Mouse (Mus musculus) MEL (cell line): ENCODE results near the gene Tyms. TPM values are rescaled to one million over a fixed set of nuclear protein-coding genes. Genes with fewer than 3 reads are reported as not detected.

Experiments used
- DNase-seq: peaks from one replicate; pipeline ENCODE4 v3.0.0; 2011; ENCODE audit warnings: low read depth, low spot score
- H3K27ac ChIP-seq: 2 replicates; pipeline ENCODE4 v1.5.1; 2012; ENCODE audit warnings: low read depth, mild to moderate bottlenecking, control low read depth, low read length, moderate library complexity; ENCODE audit not compliant: control insufficient read depth
- H3K27me3 ChIP-seq, 2 experiments: fragments of 150-350 bp in 1 of 2; sonication (generic) in 1 of 2; 2 replicates each; pipeline ENCODE4 v1.6.1; 2012; ENCODE audit warnings: low read length in 2 of 2, mild to moderate bottlenecking in 2 of 2, improper control_type of control experiment in 1 of 2, moderate library complexity in 1 of 2; ENCODE audit not compliant: insufficient read depth in 2 of 2, control insufficient read depth in 1 of 2
- H3K36me3 ChIP-seq, 2 experiments: 2 replicates each; pipeline ENCODE4 v1.6.1; 2012 to 2014; ENCODE audit warnings: low read length in 2 of 2, improper control_type of control experiment in 1 of 2, inconsistent platforms in 1 of 2, mild to moderate bottlenecking in 1 of 2; ENCODE audit not compliant: insufficient read depth in 2 of 2, control insufficient read depth in 1 of 2
- H3K4me1 ChIP-seq, 2 experiments: fragments of 150-350 bp in 1 of 2; sonication (generic) in 1 of 2; 2 replicates each; pipeline ENCODE4 v1.6.1; 2012; ENCODE audit warnings: low read length in 2 of 2, improper control_type of control experiment in 1 of 2, mild to moderate bottlenecking in 1 of 2; ENCODE audit not compliant: insufficient read depth in 2 of 2, control insufficient read depth in 1 of 2
- H3K4me3 ChIP-seq, 2 experiments: fragments of 150-350 bp in 1 of 2; sonication (generic) in 1 of 2; 2 replicates each; pipeline ENCODE4 v1.5.1; 2012; ENCODE audit warnings: low read depth in 2 of 2, low read length in 2 of 2, mild to moderate bottlenecking in 2 of 2, moderate library complexity in 2 of 2, control low read depth in 1 of 2, improper control_type of control experiment in 1 of 2; ENCODE audit not compliant: control insufficient read depth in 1 of 2, insufficient read depth in 1 of 2
- H3K79me2 ChIP-seq: 2 replicates; pipeline ENCODE4 v1.6.1; 2012; ENCODE audit warnings: mild to moderate bottlenecking, low read length, moderate library complexity; ENCODE audit not compliant: control insufficient read depth, poor library complexity, insufficient read depth
- H3K9ac ChIP-seq: 2 replicates; pipeline ENCODE4 v1.6.1; 2012; ENCODE audit warnings: low read depth, mild to moderate bottlenecking, control low read depth, low read length, moderate library complexity; ENCODE audit not compliant: control insufficient read depth, poor library complexity, severe bottlenecking
- H3K9me3 ChIP-seq: fragments of 150-350 bp; sonication (generic); replicated peaks from 2 replicates; pipeline ENCODE4 v1.6.1; 2012; ENCODE audit warnings: mild to moderate bottlenecking, low read length, improper control_type of control experiment, moderate library complexity; ENCODE audit not compliant: insufficient read depth
- CHD2 ChIP-seq: IDR thresholded peaks from 2 replicates; pipeline ENCODE4 v1.6.1; 2011; ENCODE audit warnings: low read length, improper control_type of control experiment
- CTCF ChIP-seq, 3 experiments: IDR thresholded peaks in 2 of 3; conservative IDR thresholded peaks in 1 of 3; 2 replicates each; pipeline ENCODE4 v1.5.1; 2011 to 2012; ENCODE audit warnings: low read length in 3 of 3, low read depth in 2 of 3, mild to moderate bottlenecking in 2 of 3, improper control_type of control experiment in 1 of 3, inconsistent platforms in 1 of 3, mixed read lengths in 1 of 3, moderate library complexity in 1 of 3; ENCODE audit not compliant: control insufficient read depth in 1 of 3, insufficient read depth in 1 of 3, poor library complexity in 1 of 3, severe bottlenecking in 1 of 3
- EP300 ChIP-seq, 2 experiments: IDR thresholded peaks; 2 replicates each; pipeline ENCODE4 v1.6.1; 2011; ENCODE audit warnings: improper control_type of control experiment in 2 of 2, low read length in 2 of 2, low read depth in 1 of 2, mild to moderate bottlenecking in 1 of 2
- GABPA ChIP-seq: IDR thresholded peaks from 2 replicates; pipeline ENCODE4 v1.6.1; 2012; ENCODE audit warnings: low read depth, mild to moderate bottlenecking, inconsistent platforms, low read length, improper control_type of control experiment, moderate library complexity
- JUND ChIP-seq: IDR thresholded peaks from 2 replicates; pipeline ENCODE4 v1.6.1; 2011; ENCODE audit warnings: low read depth, mild to moderate bottlenecking, improper control_type of control experiment, low read length
- MAZ ChIP-seq: IDR thresholded peaks from 2 replicates; pipeline ENCODE4 v1.6.1; 2012; ENCODE audit warnings: low read depth, mild to moderate bottlenecking, inconsistent platforms, low read length, improper control_type of control experiment
- MEF2A ChIP-seq: IDR thresholded peaks from 2 replicates; pipeline ENCODE4 v1.6.1; 2014; ENCODE audit warnings: low read depth, mild to moderate bottlenecking, inconsistent platforms, low read length, improper control_type of control experiment; ENCODE audit not compliant: poor library complexity, insufficient replicate concordance, severe bottlenecking; ENCODE audit errors: extremely low read depth
- MYB ChIP-seq: IDR thresholded peaks from 2 replicates; pipeline ENCODE4 v1.6.1; 2011; ENCODE audit warnings: mild to moderate bottlenecking, low read depth, low read length, improper control_type of control experiment
- POLR2A ChIP-seq, 2 experiments: IDR thresholded peaks; 2 replicates each; pipeline ENCODE4 v1.6.1; 2011 to 2012; ENCODE audit warnings: low read length in 2 of 2, mild to moderate bottlenecking in 2 of 2, control low read depth in 1 of 2, improper control_type of control experiment in 1 of 2, low read depth in 1 of 2, moderate library complexity in 1 of 2; ENCODE audit not compliant: control insufficient read depth in 1 of 2, insufficient read depth in 1 of 2, poor library complexity in 1 of 2
- POLR2AphosphoS5 ChIP-seq: IDR thresholded peaks from 2 replicates; pipeline ENCODE4 v1.6.1; 2012; ENCODE audit warnings: low read depth, borderline replicate concordance, mild to moderate bottlenecking, inconsistent platforms, low read length, moderate library complexity, mixed read lengths
- RAD21 ChIP-seq: IDR thresholded peaks from 2 replicates; pipeline ENCODE4 v1.6.1; 2011; ENCODE audit warnings: mild to moderate bottlenecking, low read depth, low read length, improper control_type of control experiment
- SIN3A ChIP-seq: IDR thresholded peaks from 2 replicates; pipeline ENCODE4 v1.6.1; 2012; ENCODE audit warnings: low read length, improper control_type of control experiment, inconsistent platforms
- SMC3 ChIP-seq: IDR thresholded peaks from 2 replicates; pipeline ENCODE4 v1.6.1; 2011; ENCODE audit warnings: low read depth, low read length, improper control_type of control experiment
- TAL1 ChIP-seq: IDR thresholded peaks from 2 replicates; pipeline ENCODE4 v1.6.1; 2012; ENCODE audit warnings: mild to moderate bottlenecking, inconsistent platforms, low read length, moderate library complexity, mixed read lengths
- ZKSCAN1 ChIP-seq: IDR thresholded peaks from 2 replicates; pipeline ENCODE4 v1.6.1; 2012; ENCODE audit warnings: low read depth, mild to moderate bottlenecking, inconsistent platforms, low read length, improper control_type of control experiment, moderate library complexity
- ZMIZ1 ChIP-seq: IDR thresholded peaks from 2 replicates; pipeline ENCODE4 v1.6.1; 2012; ENCODE audit warnings: low read depth, mild to moderate bottlenecking, inconsistent platforms, low read length, improper control_type of control experiment, moderate library complexity
- ZNF384 ChIP-seq: IDR thresholded peaks from 2 replicates; pipeline ENCODE4 v1.6.1; 2012; ENCODE audit warnings: low read depth, mild to moderate bottlenecking, inconsistent platforms, low read length, improper control_type of control experiment
- polyA plus RNA-seq, 2 experiments: library from polyadenylated mRNA; stranded (reverse) in 1 of 2; unstranded in 1 of 2; fragments of >175 nt in 1 of 2; fragments of >200 nt in 1 of 2; gene quantifications; 2 replicates each; pipeline versions ENCODE4 v1.2.1 to v1.2.4; 2012; ENCODE audit warnings: low replicate concordance in 2 of 2, low read depth in 1 of 2; ENCODE audit not compliant: insufficient read length in 2 of 2, insufficient read depth in 1 of 2, missing spikeins in 1 of 2
- total RNA-seq: library from RNA; depleted of rRNA; stranded (reverse); fragments of 300-350 nt; gene quantifications from 2 replicates; pipeline ENCODE4 v1.2.3, GENCODE M21; 2012

Gene Tyms
- total and polyA plus RNA-seq, 3 experiments = 150 to 203 TPM; not detected in 1

- DNase-seq = no peak
Measured at GRCm38 (mm10) chr5:30104841-30105667, 31.6 kb upstream of the Tyms start, which contains the start of gene Garem2. Gene Garem2 (plus strand): TSS chr5:30105161.

DNA sequence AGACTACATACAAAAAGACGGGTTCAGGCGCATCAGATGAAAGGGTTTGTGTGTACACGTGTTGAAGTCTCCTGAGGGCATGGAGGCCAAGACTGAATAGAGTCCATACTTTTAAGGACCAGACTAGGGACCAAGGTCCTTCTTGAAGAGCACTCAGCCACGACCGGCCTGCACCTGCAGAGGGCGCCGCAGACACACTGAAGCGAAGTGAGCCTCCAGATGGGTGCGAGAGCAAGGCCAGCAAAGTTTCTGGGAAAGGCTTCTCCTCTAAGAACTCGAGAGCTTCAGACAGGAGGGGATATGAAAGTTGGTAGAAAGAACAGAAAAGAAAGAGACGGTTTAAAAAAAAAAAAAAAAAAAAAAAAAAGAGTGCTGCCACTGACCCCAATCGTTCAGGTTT lies 30.9 kb upstream of the Tyms start:
- no peak for DNase-seq

More at GRCm38 (mm10) chr5:30104841-30105667, 31.6 kb upstream of the Tyms start, which contains the start of gene Garem2:
- no peak within 1 kb of the TSS for H3K27ac ChIP-seq
- no peak within 1 kb of the TSS for H3K4me3 ChIP-seq
- no peaks in the 10 kb centered on the region for H3K9me3 ChIP-seq
- no peak within 1 kb of the TSS for H3K9ac ChIP-seq
- no peaks in the 10 kb centered on the region; a peak in 1 of 4 replicates for H3K27me3 ChIP-seq
- no peaks in the 10 kb centered on the region for H3K79me2 ChIP-seq
- H3K4me1 ChIP-seq = no peaks in the 10 kb centered on the region
- no peaks in the 10 kb centered on the region for H3K36me3 ChIP-seq
- TF ChIP-seq POLR2AphosphoS5 (no peak), TAL1 (no peak), SIN3A (no peak), CHD2 (no peak), MEF2A (no peak), ZKSCAN1 (no peak), ZNF384 (no peak), MAZ (no peak), JUND (no peak), SMC3 (no peak), ZMIZ1 (no peak)

DNA sequence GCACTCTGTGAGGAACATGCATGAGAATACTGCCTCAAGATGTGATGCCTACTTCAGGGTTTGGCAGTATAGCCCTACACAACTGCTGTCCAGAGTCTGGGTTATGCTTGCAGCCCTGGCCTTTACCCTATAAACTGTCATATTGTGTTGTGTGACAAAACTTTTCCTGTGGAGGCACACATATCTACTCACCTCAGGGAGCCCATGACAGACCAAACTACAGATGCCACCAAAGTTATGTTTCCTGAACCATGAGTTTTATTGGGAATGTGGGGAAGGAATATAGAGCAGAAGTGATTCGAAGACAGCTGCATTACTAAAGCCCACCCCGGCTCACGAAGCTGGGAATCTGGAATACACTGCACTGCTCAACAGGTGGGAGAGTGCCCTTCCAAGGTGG lies 29.9 kb upstream of the Tyms start:
- Histone ChIP-seq H3K79me2 (no peaks in the 10 kb centered on the region), H3K27me3 (no peaks in the 10 kb centered on the region; a peak in 1 of 4 replicates), H3K9me3 (no peaks in the 10 kb centered on the region)

More for the DNA sequence above, 30.9 kb upstream of the Tyms start:
- no peaks in the 10 kb centered on the region for H3K9me3 ChIP-seq
- TF ChIP-seq MYB (no peak), RAD21 (peak; percentile 12; the same call in 1 of the 2 replicates), CTCF (IDR thresholded peaks at IDR 0.05 in 2 of 3, conservative IDR thresholded peaks at IDR 0.05 in 1 of 3; ENCODE audit: control insufficient read depth in 1 of 3, insufficient read depth in 1 of 3, low read depth in 2 of 3, low read length in 3 of 3, poor library complexity in 1 of 3, severe bottlenecking in 1 of 3) (peak; percentile 27 to 50 (median 38); a peak in 5 of 6 replicates)
- no peak overlapping the region for H3K27ac ChIP-seq
- no peaks in the 10 kb centered on the region for H3K36me3 ChIP-seq
- no peaks in the 10 kb centered on the region for H3K79me2 ChIP-seq
- no peaks in the 10 kb centered on the region for H3K4me1 ChIP-seq
- no peaks in the 10 kb centered on the region; a peak in 1 of 4 replicates for H3K27me3 ChIP-seq
- no peak overlapping the region for H3K9ac ChIP-seq
- H3K4me3 ChIP-seq = no peak overlapping the region

More for the DNA sequence above, 29.9 kb upstream of the Tyms start:
- DNase-seq = no peak
- Histone ChIP-seq H3K4me1 (no peaks in the 10 kb centered on the region), H3K9ac (no peak overlapping the region), H3K4me3 (no peak overlapping the region), H3K27ac (no peak overlapping the region), H3K36me3 (no peaks in the 10 kb centered on the region)
- TF ChIP-seq CTCF (IDR thresholded peaks at IDR 0.05 in 2 of 3, conservative IDR thresholded peaks at IDR 0.05 in 1 of 3; ENCODE audit: control insufficient read depth in 1 of 3, insufficient read depth in 1 of 3, low read depth in 2 of 3, low read length in 3 of 3, poor library complexity in 1 of 3, severe bottlenecking in 1 of 3) = no peak
- no peak for TF ChIP-seq GABPA
- TF ChIP-seq EP300 (IDR thresholded peaks at IDR 0.05; ENCODE audit: low read depth in 1 of 2, low read length in 2 of 2) = no peak
- no peak for TF ChIP-seq POLR2A (IDR thresholded peaks at IDR 0.05; ENCODE audit: control insufficient read depth in 1 of 2, insufficient read depth in 1 of 2, low read depth in 1 of 2, low read length in 2 of 2, poor library complexity in 1 of 2)
- no peak for TF ChIP-seq MYB
- TF ChIP-seq SMC3 = no peak
